Mouse (Mus musculus) kidney, postnatal 25 days (tissue): ENCODE measurements around the gene March10.

Experiments used
- DNase-seq, 2 experiments: peaks; one replicate each; pipeline ENCODE4 v3.0.0; 2021; ENCODE audit warnings: mixed read lengths in 2 of 2

Gene March10

DNA sequence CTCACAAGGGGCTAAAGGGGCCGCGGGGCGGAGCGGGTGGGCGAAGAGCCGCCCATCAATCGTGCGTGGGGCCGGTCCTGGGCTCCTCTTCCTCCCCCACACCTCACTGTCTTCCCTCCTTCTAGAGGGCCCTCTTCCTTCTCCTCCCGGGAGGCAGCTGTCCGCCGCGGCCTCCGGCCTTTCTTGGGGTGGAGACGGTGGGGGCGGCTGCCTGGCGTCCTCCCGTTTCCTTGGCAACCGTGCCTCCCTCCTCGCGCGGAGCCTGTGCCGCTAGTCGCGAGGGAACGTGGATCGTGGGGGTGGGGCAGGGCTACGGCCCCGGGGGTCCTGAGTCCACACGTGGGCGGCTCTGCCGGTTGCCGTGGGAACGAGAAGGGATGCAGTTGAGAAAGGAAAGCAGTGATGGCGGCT, at the start of gene March10:
TSS of gene March10 (minus strand) at position 239 of the 411 bp plus-strand sequence.
- DNase-seq = peak in 1 of 2 experiments; percentile 48

DNA sequence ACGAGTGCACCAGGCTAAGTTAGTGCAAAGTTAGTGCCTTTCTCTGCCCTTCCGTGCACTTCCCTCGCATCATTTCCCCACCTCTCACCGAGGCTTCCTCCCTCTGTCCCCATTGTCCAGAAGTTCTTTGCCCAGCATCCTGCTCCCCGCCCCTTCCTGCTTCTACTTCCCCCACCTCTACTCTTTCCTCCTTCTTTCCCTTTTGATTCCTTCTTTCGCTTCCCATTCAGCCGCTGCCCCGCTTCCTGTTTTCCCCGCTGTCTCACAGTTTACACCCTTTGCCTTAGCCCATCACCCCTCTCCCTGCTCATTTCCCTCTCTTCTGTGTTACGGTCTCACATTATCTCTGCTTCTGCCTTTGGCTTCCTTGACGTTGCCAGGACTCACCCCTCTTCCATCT, 49.8 kb upstream of the March10 start:
- DNase-seq = peak in 1 of 2 experiments; percentile 44

DNA sequence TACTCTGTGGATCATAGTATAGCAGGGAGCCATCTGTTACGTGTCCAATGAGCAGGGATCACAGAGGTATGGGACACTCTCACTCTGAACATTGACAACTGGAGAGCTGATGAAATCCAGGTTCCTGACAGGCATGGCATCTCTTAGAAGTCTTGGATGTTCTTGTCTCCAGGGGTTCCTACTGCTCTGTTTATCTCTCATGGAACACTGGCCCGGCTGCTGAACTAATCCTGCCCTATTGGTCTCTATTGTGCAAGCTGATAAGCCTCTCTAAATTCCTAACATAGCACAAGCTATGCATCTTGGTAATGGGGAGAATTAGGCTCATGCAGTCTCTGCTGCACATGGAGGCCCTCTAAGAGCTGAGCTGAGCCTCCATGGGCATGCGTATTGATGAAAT, 48.5 kb upstream of the March10 start:
- no peak for DNase-seq

DNA sequence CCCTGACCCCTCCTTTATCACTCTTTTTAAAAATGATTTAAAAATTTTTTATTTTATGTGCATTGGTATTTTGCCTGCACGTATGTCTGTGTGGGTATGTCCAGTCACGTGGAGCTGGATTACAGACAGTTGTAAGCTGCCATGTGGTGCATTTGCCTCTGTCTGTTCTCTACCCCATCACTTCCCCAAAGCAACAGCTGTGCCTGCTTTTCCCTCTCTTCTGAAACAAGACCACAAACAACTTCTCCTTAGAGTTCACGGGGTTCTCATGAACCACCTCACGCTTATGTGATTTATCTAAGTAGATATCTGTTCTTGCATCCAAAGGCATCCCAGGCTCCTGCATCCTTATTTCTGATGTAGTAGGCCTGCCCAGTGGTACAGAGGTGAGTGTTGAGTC, 45.8 kb upstream of the March10 start:
- no peak for DNase-seq

DNA sequence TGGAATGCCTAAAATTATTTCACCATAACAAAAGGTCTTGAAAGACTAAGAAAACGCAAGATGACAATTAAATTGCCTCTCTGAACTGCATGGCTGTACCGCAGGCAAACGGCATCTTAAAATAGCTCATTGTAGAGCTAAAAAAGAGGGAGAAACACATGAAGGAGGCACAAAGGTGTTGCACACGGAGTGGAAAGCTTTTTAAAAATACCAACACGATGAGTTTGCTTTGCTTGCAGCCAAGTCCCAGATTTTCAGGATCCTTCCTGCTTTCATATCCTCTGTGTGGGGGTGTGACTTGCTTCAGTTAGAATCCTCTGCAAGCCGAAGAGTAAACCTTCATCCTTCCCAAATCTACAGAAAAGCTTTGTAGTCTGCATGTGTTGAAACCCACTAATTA, 41.0 kb upstream of the March10 start:
- DNase-seq = no peak

DNA sequence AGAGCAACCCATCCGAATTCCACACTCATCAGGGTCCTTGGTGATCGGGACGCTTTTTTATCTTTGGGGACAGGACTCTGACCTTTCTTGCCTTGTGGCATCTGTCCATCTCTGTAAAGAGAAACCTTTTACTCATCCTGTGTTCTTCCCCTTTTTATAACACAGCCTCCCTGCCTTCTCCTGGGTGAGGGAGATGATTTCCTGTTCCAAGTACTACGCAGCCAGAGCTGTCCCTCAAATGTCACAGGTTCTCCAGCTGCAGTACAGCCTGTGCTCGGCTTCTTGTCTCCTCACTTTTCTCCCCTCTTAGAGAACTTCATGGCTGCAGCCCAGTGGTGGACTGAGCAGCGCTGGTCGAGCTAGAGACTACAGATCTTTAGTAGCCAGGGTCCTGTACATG, 40.1 kb upstream of the March10 start:
- no peak for DNase-seq

DNA sequence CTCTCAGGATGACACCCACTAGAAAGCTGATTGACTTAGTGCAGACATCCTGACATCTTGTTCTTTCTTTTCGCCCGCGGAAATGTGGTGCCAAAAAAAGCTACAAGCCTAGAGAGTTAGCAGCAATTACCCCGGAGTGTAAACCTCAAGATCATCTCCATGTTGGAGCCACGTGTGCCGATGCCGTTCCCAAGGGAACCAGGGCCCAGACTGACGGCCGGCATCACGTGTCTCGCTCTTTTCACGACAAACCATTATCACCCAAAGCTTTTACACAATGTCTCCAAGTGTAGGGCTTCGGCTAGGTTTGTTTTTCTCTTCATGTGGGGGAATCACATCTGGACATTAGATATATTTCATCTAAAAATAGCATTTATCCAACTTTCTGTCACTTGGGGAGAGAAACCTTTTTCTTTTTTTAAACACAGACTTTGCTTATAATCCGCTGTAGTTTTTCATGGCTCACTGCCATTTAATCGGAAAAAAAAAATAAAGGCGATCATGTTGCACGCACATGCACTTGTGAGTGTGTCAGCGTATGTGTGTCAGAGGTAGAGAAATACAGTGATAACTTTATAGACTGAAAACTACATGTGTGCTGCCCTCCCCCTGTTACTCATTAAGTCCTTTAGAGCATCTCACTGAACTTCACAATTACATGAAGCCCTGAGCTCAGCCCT, 39.2 kb upstream of the March10 start:
- DNase-seq = no peak

DNA sequence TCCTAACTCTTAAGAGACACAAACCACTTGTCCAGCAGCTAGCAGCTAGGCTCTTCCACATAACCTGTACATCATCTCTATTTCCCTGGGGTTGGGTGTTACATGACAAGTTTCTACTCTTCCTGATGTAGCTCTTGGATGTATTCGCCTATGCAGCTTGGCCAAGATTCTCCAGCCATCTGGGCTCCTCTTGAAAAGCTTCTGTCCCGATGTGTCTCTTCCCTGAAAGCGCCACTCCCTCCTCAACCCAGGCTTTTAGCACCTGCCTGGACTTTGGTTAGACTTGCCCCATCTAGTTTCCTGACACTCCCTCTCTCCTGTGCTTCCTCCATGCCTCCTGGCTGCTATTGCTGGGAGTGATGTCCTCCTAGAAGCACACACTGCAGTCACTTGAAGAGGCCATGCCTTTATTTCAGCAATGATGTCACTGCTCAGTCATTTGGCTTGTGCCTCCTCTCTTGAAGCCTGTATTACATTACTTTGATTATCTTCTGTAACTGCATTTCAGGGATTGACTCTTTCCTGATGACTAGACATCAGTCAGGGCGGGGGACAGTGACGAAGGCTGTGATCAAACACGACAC, 38.3 kb upstream of the March10 start:
- DNase-seq = no peak

DNA sequence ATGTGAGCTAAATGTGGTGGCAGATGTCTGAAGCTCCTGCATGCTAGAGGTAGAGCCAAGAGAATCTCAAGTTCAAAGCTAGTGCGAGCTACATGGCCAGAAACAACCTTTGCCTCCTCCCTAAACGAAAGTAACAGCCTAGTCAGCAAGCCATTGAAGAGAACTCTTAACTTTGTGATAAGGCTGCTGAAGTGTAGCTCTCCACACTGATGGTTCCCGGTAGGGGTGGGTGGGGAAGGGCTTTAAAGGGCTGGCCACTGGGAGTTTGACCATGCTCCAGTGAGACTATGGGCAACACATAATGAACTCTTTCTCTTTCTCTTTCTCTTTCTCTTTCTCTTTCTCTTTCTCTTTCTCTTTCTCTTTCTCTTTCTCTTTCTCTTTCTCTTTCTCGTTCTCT, 35.9 kb upstream of the March10 start:
- no peak for DNase-seq

DNA sequence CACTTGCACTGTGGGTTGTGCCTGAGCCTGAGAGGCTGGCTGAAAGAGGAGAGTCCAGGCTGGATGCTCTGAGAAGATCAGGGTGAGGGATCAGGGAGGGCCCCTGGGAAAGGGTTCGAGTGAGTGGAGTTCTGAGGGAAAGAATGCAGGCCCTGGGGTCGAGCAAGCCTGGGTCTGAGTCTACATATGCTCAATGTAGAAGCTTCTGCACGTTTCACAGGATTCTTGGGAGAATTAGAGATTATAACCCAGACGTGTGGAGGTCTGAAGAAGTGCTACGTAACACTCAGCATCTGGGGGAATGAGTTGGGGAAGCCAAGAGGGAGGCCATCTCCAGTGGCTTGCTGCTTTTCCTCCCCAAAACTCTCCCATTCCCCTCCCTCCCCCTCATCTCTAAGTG, 34.4 kb upstream of the March10 start:
- no peak for DNase-seq

DNA sequence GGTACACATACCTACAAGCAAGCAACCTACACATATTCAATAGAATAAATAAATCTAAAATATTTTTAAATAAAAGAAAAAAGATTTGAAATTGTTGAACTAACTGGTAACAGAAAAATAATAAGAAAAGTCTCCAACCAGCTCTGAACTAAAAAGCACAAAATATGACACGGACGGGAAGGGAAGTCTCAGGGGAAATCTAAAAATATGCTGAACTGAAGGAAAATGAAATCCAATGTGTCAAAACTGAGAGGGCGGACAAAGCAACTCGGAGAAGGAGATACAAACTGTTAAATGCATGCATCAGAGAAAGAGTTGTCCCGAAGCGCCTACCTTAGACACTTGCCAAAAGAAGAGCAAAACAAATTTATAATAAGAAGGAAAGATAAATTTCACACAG, 28.9 kb upstream of the March10 start:
- DNase-seq = no peak

DNA sequence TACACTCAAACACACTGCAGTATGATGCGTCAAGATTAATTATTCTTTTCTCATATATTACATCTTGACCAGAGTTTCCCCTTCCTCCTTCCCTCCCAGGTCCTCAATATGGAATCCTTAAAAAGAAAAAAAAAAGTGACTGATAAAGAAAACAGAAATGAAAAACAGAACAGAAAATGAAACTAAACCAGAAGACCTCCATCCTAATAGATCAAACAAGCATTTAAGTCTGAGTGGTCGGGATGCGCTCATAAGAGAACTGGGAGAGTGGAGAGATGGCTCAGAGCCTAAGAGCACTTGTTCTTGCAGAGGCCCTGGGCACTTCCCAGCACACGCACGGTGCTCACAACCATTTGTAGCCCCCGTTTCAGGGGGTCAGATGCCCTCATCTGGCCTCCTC, 28.5 kb upstream of the March10 start:
- DNase-seq = no peak

DNA sequence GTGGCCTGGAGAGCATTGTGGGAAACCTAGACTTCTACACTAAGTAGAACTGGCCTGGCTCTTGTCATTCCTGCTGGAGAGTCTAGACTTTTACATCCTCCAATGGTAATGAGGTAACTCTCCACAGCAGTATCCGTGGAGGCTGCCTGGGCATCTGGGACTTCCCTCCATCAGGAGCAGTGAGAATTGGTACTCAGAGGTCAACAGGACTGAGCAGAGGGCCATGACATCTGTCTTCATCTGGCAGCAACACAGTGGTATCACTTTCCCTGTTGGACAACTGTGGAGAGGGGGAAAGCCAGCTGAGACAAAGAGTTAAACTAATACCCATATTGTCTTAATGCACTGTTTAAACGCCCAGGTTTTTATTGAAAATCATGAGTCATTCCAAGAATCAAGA, 26.2 kb upstream of the March10 start:
- DNase-seq = no peak

DNA sequence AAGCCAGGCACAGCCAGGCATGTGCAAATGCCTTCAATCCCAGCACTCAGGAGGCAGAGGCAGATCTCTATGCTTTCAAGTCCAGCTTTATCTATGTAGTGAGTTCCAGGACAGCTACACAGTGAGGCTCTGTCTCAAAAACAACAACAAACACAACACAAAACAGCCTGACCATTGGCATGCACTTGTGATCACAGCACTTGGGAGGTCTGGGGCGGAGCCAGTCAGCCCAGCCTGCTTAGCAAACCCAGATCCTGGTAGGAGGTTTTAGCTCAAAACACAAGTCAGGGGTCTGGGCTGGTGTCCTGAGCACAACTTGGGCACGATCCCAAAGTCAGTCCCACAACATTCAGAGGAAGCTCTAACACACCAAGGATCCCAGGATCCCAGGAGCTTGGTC, 18.2 kb upstream of the March10 start:
- DNase-seq = no peak

DNA sequence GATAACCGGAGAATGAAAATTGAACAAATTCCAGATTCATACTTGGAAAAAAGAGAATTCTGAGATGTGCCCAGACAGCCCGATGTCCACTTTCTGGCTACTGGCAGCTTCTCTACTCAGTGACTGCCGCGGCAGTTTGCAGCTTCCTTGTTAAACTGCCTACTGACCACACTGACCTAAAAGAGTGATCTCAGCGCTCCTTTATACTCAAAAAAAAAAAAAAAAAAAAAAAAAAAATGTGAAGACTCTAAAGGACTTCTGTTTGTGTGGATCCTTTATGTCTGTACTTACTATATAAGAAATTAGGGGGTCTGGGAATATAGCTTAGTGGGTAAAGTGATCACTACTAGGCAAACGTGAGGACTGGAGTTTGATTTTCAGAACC, 17.8 kb upstream of the March10 start:
- no peak for DNase-seq

DNA sequence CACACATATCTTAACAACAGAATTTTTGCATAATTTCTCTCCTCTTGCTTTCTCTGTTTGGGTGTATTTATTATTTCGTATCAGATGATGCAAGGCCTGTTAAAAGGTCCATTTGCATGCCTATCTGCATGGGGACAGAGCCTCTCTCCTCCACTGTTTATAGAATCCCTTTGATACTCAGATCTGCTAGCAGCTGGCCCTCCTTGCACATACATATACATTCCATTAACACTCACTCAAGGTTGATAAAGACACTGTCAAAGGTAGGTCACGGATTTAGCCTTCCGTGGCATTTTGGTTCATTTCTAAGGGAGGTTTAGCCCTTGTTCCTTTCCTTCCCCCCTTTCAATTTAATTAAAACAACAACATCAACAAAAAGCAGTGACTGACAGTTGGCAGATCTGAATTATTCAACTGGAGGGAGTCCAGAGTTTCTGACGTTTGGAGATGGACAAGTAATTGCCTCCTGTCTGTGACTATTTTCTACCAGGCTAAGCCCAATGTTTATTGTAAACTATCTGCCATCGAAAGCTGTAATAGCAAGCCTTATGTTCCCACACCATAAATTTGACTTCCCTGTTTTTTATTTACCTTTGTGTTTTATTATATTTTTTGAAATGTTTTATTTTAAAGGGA, 17.3 kb upstream of the March10 start:
- DNase-seq = no peak

DNA sequence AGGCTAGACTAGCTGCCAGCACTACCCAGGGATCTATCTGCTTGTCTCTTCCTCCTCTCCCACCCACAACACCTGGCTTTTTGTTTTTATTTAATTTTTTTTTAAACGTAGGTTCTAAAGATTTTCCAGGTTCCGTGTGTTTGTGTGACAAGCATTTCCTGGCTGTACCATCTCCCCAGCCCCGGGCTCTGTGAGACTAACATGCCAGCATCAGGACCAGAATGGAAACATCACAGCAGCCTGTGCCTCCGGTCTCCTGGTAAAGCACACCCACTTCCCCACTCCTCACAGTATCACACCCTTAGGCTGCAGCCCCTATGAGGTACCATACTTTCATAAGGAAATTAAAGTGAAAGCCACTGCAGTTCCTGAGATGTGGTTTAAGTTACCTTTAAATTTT, 16.1 kb upstream of the March10 start:
- no peak for DNase-seq

DNA sequence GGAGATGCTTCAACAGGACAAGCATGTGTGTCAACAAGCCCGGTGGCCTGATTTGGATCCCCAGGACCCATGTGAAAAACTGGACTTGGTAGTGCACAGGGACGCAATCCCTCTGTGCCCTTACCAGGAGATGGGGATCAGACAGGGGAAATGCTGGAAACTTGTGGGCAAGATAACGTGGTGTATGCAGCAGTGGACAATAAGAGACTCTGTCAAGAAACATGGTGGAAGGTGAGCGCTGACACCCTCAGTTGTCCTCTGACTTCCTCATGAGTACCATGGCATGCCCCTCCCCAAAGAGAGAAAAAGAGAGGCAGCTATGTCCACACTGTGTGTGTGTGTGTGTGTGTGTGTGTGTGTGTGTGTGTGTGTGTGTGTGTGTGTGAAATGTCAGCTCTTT, 14.4 kb upstream of the March10 start:
- DNase-seq = no peak

DNA sequence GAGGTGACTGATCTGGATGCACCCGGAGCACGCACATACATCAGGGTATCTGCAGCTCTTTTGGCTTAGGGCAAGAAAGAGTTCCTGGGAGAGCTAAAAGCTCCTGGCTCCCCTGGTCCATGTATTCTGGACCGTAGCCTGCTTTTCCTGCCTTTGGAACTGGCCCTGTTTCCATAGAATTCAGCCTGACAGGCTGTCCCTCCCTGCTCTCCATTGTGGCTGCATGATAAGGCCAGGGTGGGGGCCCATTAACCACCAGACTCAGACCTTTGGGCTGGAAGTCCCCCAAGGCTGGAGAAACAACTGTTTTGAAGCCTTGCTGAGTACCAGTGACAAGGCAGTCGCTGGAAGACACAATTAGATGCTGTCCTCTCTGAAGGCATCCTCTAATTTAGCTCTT, 13.0 kb upstream of the March10 start:
- DNase-seq = no peak

DNA sequence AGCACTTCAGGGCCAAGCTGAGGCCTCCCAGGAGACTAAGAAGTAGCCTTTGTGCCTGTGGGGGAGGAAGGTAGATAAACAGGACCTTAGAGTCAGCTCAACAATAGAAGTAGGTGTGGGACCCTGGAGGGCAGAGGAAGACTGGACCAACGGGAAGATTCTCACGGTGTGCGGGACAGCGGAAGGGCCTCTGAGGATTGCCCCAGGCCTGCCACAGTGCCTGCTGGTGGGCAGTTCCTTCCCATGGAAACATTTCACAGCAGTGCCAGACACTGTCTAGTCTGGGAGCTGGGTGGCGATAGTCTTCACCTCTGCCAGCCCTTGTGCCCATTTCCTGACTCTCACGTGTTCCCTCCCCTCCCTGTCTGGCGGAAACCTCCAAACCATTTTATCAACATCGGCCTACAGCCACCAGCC, 12.6 kb upstream of the March10 start:
- DNase-seq = peak in 1 of 2 experiments; percentile 36

DNA sequence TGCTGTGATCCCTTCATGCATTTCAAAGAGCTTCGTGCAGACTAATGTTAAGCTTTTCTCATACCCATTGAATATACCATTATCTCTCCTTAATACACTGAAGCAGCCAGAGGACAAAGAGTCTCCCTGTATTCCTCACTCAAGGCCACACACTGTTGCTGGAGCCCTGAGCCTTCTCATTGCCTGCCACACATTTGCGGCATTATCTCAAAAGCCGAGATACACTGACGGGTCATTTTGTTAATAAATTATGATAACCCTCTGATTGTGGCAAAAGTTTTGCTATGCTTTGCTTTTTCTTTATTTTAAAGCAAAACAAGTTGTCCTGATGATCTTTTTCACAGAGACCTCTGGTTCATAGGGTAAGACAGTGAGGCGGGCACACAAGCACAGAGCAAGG, 11.9 kb upstream of the March10 start:
- no peak for DNase-seq

DNA sequence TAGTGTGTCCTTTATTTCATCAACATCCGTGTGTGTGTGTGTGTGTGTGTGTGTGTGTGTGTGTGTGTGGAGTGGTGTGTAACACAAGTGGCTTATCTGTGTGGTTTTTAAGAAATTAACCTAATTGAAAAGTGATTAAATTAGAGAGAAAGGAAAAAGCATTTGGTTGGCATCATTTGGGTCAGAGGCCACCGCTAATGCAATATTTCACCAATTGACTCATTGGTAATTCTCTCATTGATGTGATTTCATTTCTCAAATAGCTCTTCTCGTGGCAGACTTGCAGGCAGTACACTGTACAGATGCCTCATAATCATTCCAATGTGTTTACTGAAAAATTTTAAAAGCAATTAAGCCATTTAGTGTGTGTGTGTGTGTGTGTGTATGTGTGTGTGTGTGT, 11.3 kb upstream of the March10 start:
- DNase-seq = no peak

DNA sequence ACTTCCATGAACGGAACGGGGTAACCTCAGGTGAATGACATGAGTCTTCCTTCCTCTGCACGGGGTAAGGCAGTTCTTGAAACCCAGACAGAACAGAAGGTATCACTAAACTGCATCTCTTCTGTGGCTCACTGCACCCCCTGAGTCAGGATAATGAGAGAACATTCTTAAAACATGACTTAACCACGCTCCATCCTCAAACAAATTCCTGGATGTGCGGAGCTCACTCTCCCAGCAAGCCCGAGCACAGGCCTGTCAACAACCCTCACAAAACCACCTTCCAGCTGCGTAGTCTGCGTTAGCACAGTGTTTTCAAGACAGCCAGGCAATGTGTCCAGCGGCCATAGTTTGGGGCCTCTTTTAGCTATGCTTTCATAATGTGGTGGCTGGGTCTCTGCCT, 10.7 kb upstream of the March10 start:
- no peak for DNase-seq

DNA sequence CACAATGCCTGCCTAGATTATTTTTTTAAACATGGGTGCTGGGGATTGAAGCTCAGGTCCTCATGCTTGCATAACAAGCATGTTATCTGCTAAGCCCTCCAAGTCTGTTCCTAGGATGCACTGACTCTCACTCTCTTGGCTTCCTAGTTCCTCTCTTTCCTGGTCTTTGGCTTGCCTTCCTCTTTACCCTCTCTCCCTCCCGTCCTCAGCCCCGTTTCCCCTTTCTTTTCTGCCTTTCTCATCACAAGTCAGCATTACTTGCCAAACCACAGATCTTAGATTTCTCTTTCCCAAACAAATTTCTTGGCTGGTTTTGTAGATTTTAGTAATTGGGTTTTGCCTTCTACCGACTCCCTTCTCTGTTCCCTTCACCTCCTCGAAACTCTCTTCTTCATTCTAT, 10.2 kb upstream of the March10 start:
- no peak for DNase-seq

DNA sequence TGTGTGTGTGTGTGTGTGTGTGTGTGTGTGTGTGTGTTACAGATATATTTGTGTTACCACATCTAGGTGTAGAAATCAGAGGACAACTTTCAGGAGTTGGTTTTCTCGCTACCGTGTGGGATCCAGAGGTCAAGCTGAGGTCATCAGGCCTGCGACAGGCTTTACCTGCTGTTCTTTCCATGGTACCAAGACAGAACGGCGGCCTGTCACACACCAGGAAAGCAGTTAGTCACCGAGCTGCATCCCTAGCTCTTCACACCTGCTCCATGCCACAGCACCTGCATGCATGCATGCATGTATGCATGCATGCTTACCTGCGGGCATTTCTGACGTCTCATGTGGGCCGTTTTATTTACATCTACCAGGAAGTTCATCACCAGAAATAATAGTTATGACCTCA, 9.0 kb upstream of the March10 start:
- DNase-seq = no peak
